Comparison of ENCODE assay signal across 18 mouse cellular contexts in the genomic region with DNA sequence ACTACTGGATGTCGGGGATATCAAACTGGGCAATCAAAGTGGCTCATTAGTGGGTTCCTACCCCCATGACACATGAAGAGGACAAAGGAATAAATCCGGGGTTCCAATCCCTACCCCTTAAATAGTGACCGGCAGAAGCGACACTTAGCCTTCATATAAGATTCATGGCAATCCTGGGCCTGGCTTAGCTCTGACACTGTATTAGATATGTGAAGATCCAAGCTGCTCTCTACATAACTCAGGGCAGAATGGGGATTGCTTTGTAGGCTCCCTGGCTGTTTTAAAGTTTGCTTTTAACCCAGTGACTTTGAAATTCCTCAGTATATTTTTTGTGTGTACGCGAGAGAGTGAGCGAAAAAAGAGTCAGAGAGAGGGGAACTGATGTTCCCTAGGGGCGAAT.
"Had no signal": no experiment of that assay in that cellular context is flagged by ENCODE, and none has a peak within 500 bp of the region (broad histone marks: within the 10 kb centered on the region; RNA-seq: fewer than 3 reads in every experiment).

No protein-coding gene starts in this region.

- H3K27ac ChIP-seq: liver, embryonic 13.5 days; liver, embryonic 15.5 days; lung, embryonic 15.5 days; macrophage; midbrain, embryonic 12.5 days; neural tube, embryonic 12.5 days; stomach, embryonic 15.5 days; stomach, postnatal 0 days had no signal

- H3K4me2 ChIP-seq: liver, embryonic 13.5 days; liver, embryonic 15.5 days; lung, embryonic 15.5 days; midbrain, embryonic 12.5 days; neural tube, embryonic 12.5 days; stomach, embryonic 15.5 days had no signal

- H3K9ac ChIP-seq: liver, embryonic 13.5 days; liver, embryonic 15.5 days; liver, postnatal 0 days; lung, embryonic 15.5 days; midbrain, embryonic 12.5 days; neural tube, embryonic 12.5 days; stomach, embryonic 15.5 days had no signal

- ATAC-seq: liver, postnatal 0 days; lung, postnatal 0 days had no signal

- H3K9me3 ChIP-seq: liver, embryonic 13.5 days; liver, embryonic 15.5 days; lung, embryonic 15.5 days; midbrain, embryonic 12.5 days; neural tube, embryonic 12.5 days; stomach, embryonic 15.5 days had no signal

- H3K4me1 ChIP-seq: liver, embryonic 13.5 days; liver, embryonic 15.5 days; lung, embryonic 15.5 days; megakaryocyte, embryonic 14.5 days; midbrain, embryonic 12.5 days; neural tube, embryonic 12.5 days; stomach, embryonic 15.5 days had no signal

- H3K4me3 ChIP-seq: liver, embryonic 13.5 days; liver, embryonic 15.5 days; lung, embryonic 15.5 days; megakaryocyte, embryonic 14.5 days; midbrain, embryonic 12.5 days; neural tube, embryonic 12.5 days; stomach, embryonic 15.5 days had no signal

- H3K36me3 ChIP-seq: liver, embryonic 13.5 days; liver, embryonic 15.5 days; lung, embryonic 15.5 days; midbrain, embryonic 12.5 days; neural tube, embryonic 12.5 days; stomach, embryonic 15.5 days had no signal

- DNase-seq: liver, embryonic 13.5 days; liver, postnatal 0 days; lung, adult 2 months; lung, postnatal 14 days; lung, postnatal 36 days; right cerebral cortex, postnatal 14 days; thymus, adult 2 months; thymus, postnatal 25 days; thymus, postnatal 4 days had no signal

- H3K27me3 ChIP-seq: liver, embryonic 13.5 days; liver, embryonic 15.5 days; lung, embryonic 15.5 days; megakaryocyte, embryonic 14.5 days; midbrain, embryonic 12.5 days; neural tube, embryonic 12.5 days; stomach, embryonic 15.5 days had no signal
